ENCODE assay signal across 8 mouse cellular contexts in genomic region chr11:121017703-121018102, GRCm38 (mm10). TPM values are rescaled to one million over a fixed set of nuclear protein-coding genes. Genes with fewer than 3 reads are reported as not detected.
DNase-seq lines count a peak whose midpoint lies in the region; ATAC-seq and TF ChIP-seq lines count a peak whose summit lies in the region.

No protein-coding gene starts in this region.

- no peak overlapping the region for H3K4me3 ChIP-seq in cerebellum, adult 2 months (replicated peaks; ENCODE audit: insufficient read depth, low read depth, low read length)
- no peak overlapping the region for H3K4me3 ChIP-seq in hindbrain, embryonic 13.5 days

- 50% methylated on average over 3 of the region's 3 CpGs for WGBS in cerebellum, adult 2 months
- WGBS in hindbrain, embryonic 13.5 days = 38% methylated on average over 3 of the region's 3 CpGs

- TF ChIP-seq POLR2A in cerebellum, adult 2 months (IDR thresholded peaks at IDR 0.05; ENCODE audit: borderline replicate concordance, insufficient read depth, low read length) = no peak

- DNase-seq in Patski (ENCODE audit: low read depth, low spot score) = no peak
- peak; percentile 44 to 60 for DNase-seq in cerebellum, adult 2 months
- DNase-seq in forelimb bud, embryonic 11.5 days (ENCODE audit: low read depth, low spot score) = peak; percentile 64
- peak; percentile 18 to 33 for DNase-seq in layer of hippocampus, postnatal 36 days
- peak; percentile 58 for DNase-seq in lung, postnatal 25 days (ENCODE audit: low spot score)
- DNase-seq in retina, postnatal 7 days (ENCODE audit: low read depth, low spot score) = peak; percentile 49
- peak; percentile 41 to 66 for DNase-seq in urinary bladder, postnatal 36 days (ENCODE audit: low spot score in 2 of 2)

- TF ChIP-seq CTCF in Patski (IDR thresholded peaks at IDR 0.05) = peak; percentile 81
- TF ChIP-seq CTCF in cerebellum, adult 2 months (IDR thresholded peaks at IDR 0.05; ENCODE audit: borderline replicate concordance, insufficient read depth, low read depth, low read length) = peak; percentile 71

- H3K9me3 ChIP-seq in hindbrain, embryonic 13.5 days = no peaks in the 10 kb centered on the region

- H3K36me3 ChIP-seq in hindbrain, embryonic 13.5 days = no peaks in the 10 kb centered on the region

- ATAC-seq in Patski = peak; percentile 58
- ATAC-seq in hindbrain, embryonic 13.5 days (ENCODE audit: low FRiP score) = peak; percentile 66

- POLR2A ChIA-PET in Patski (lab: Charles Lee) = no interaction called here

- in situ Hi-C loops in Patski (cut with MboI; ENCODE audit: low pct_unique_long_range_greater_than_20kb) = no loop called here

- peaks cover 7% of the 10 kb centered on the region for H3K27me3 ChIP-seq in Patski
- no peaks in the 10 kb centered on the region for H3K27me3 ChIP-seq in cerebellum, adult 2 months (ENCODE audit: control insufficient read depth, insufficient read depth, low read length)
- no peaks in the 10 kb centered on the region for H3K27me3 ChIP-seq in hindbrain, embryonic 13.5 days

- H3K4me1 ChIP-seq in cerebellum, adult 2 months (ENCODE audit: control insufficient read depth, insufficient read depth, low read length) = no peaks in the 10 kb centered on the region
- no peaks in the 10 kb centered on the region for H3K4me1 ChIP-seq in hindbrain, embryonic 13.5 days (replicated peaks)

- CTCF ChIA-PET in Patski (lab: Charles Lee) = interaction anchor here (0.8 to 1.3 kb wide), 7 partner anchors 10 to 30 kb away, joined by 3 to 7 read pairs (median 3); no protein-coding TSS in a partner anchor

- no peak overlapping the region for H3K9ac ChIP-seq in hindbrain, embryonic 13.5 days

- H3K4me2 ChIP-seq in hindbrain, embryonic 13.5 days = no peak overlapping the region

- no peak overlapping the region for H3K27ac ChIP-seq in cerebellum, adult 2 months (ENCODE audit: insufficient read depth, low read length)
- H3K27ac ChIP-seq in hindbrain, embryonic 13.5 days = no peak overlapping the region

RNA-seq across cellular contexts. Expression of gene Cd7, which starts 21.5 kb away (rescaled TPM):
- not detected for polyA plus RNA-seq in Patski (2021)
- polyA plus RNA-seq in cerebellum, adult 2 months (2012; rRNA removed) = 0.11 and 0.19 TPM in 2 replicates
- not detected in 2 replicates for polyA plus RNA-seq in hindbrain, embryonic 13.5 days (2015; fragmentation: Nextera tagmentation; extraction: Ambion mirVana)
- not detected for total RNA-seq in layer of hippocampus, postnatal 36 days (2021)

RNA-seq across cellular contexts. Expression of gene Csnk1d, which starts 26.6 kb away (rescaled TPM):
- 144 TPM for polyA plus RNA-seq in Patski (2021)
- polyA plus RNA-seq in cerebellum, adult 2 months (2012; rRNA removed) = 110 and 111 TPM in 2 replicates
- polyA plus RNA-seq in hindbrain, embryonic 13.5 days (2015; fragmentation: Nextera tagmentation; extraction: Ambion mirVana) = 147 and 148 TPM in 2 replicates
- total RNA-seq in layer of hippocampus, postnatal 36 days (2021) = 100 to 1,000 TPM; 129 to 137 TPM

RNA-seq across cellular contexts. Expression of gene Sectm1b, which starts 45.7 kb away (rescaled TPM):
- polyA plus RNA-seq in Patski (2021) = 1.9 TPM
- polyA plus RNA-seq in cerebellum, adult 2 months (2012; rRNA removed) = not detected in 2 replicates
- polyA plus RNA-seq in hindbrain, embryonic 13.5 days (2015; fragmentation: Nextera tagmentation; extraction: Ambion mirVana) = not detected in 2 replicates
- not detected for total RNA-seq in layer of hippocampus, postnatal 36 days (2021)
